Mouse (Mus musculus): ENCODE measurements around the gene Lrp5.

GRCm38 (mm10) chr19:3645813-3646212, 40.6 kb downstream of the Lrp5 start:
- TF ChIP-seq POLR2AphosphoS2 (IDR thresholded peaks at IDR 0.05; ENCODE audit: low read length) (no peak), ZNF384 (IDR thresholded peaks at IDR 0.05; ENCODE audit: low read depth, low read length) (no peak), CHD1 (IDR thresholded peaks at IDR 0.05; ENCODE audit: low read depth, low read length) (no peak), EP300 (IDR thresholded peaks at IDR 0.05; ENCODE audit: low read depth in 1 of 2, low read length in 2 of 2) (no peak), MAX (IDR thresholded peaks at IDR 0.05; ENCODE audit: low read length) (no peak), TCF12 (IDR thresholded peaks at IDR 0.05; ENCODE audit: low read depth, low read length) (no peak), USF1 (IDR thresholded peaks at IDR 0.05; ENCODE audit: low read depth, low read length) (no peak)

Data from MEL (cell line).